Mouse (Mus musculus) G1E (cell line): Measurements from ENCODE around the gene Clmp.

Experiments
- CTCF ChIP-seq: IDR thresholded peaks from 2 replicates; pipeline ENCODE4 v1.5.1; 2012; ENCODE audit warnings: low read depth, low read length, inconsistent platforms, mixed read lengths
- GATA1 ChIP-seq: IDR thresholded peaks from 2 replicates; pipeline ENCODE4 v1.6.1; 2012; ENCODE audit warnings: borderline replicate concordance, low read length, inconsistent platforms, mixed read lengths
- TAL1 ChIP-seq: conservative IDR thresholded peaks from 2 replicates; pipeline ENCODE4 v1.6.1; 2012; ENCODE audit warnings: low read depth, low read length, inconsistent platforms, mixed read lengths

GRCm38 (mm10) chr9:40651239-40651859, 34.4 kb upstream of the Clmp start:
- no peak for TF ChIP-seq CTCF
- TF ChIP-seq TAL1, result no peak
- no peak for TF ChIP-seq GATA1
